Mouse (Mus musculus) embryonic facial prominence, embryonic 12.5 days (tissue): ENCODE results near the gene Olfr1034. TPM values are rescaled to one million over a fixed set of nuclear protein-coding genes. Genes with fewer than 3 reads are reported as not detected.
"Not testable (repeated sequence)": the region's sequence is repeated elsewhere in the genome, so short reads cannot be mapped to it uniquely, and the experiment has no call there.

Source experiments
- ATAC-seq: fragments of 200-750 bp; cut with Nextera tagmentation; 2 replicates; pipeline ENCODE4 v1.8.0; 2017; ENCODE audit not compliant: insufficient number of reproducible peaks, insufficient read depth, low FRiP score, low TSS enrichment
- H3K27ac ChIP-seq: fragments of 300-500 bp; sonication (generic); 2 replicates; pipeline ENCODE4 v1.5.1; 2016; ENCODE audit warnings: mild to moderate bottlenecking
- H3K27me3 ChIP-seq: fragments of 300-500 bp; sonication (generic); 2 replicates; pipeline ENCODE4 v1.6.1; 2016; ENCODE audit warnings: mild to moderate bottlenecking, moderate library complexity
- H3K36me3 ChIP-seq: fragments of 300-500 bp; sonication (generic); 2 replicates; pipeline ENCODE4 v1.6.1; 2016; ENCODE audit warnings: mild to moderate bottlenecking
- H3K4me1 ChIP-seq: fragments of 300-500 bp; sonication (generic); 2 replicates; pipeline ENCODE4 v1.6.1; 2016
- H3K4me2 ChIP-seq: fragments of 300-500 bp; sonication (generic); replicated peaks from 2 replicates; pipeline ENCODE4 v1.6.1; 2016; ENCODE audit warnings: mild to moderate bottlenecking, moderate library complexity
- H3K4me3 ChIP-seq: fragments of 300-500 bp; sonication (generic); 2 replicates; pipeline ENCODE4 v1.5.1; 2016; ENCODE audit warnings: mild to moderate bottlenecking
- H3K9ac ChIP-seq: fragments of 300-500 bp; sonication (generic); 2 replicates; pipeline ENCODE4 v1.6.1; 2016; ENCODE audit warnings: mild to moderate bottlenecking, moderate library complexity
- H3K9me3 ChIP-seq: fragments of 300-500 bp; sonication (generic); 2 replicates; pipeline ENCODE4 v1.6.1; 2016; ENCODE audit warnings: mild to moderate bottlenecking, moderate library complexity
- WGBS: fragments of 180-500 bp; shearing (Covaris S2); methylation state at CpG from one replicate; pipeline ENCODE4 v1.1.7; 2016; 5-methylcytosine and 5-hydroxymethylcytosine counted together
- polyA plus RNA-seq: library from polyadenylated mRNA; unstranded; fragments of >200 nt; fragmentation: Nextera tagmentation; extraction: Ambion mirVana; gene quantifications from 2 replicates; pipeline ENCODE4 v1.2.1, GENCODE M21; 2016

Olfr1034 gene
- polyA plus RNA-seq = not detected in 2 replicates

DNA sequence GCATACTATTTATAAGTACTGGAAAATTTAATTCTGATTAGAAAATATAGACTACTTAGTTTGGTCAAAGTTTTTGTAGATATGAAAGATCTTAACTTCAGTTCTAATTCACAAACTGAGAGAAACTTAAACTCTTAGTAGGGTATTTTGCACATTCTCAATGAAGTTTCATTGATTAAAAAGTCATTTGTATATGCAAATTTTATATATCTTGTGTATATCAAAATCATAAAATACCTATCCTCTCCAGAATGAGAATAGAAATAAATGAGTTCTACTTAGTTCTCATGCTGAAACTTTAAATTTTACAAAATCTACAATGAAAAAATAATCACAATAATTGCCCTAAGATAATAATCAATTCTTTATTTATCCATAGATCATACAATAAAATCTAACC is at the start of gene Olfr1034:
Gene Olfr1034 (plus strand): TSS at position 301 of the 400 bp plus-strand sequence.
- Histone ChIP-seq H3K9ac (no peak within 1 kb of the TSS), H3K27ac (no peak within 1 kb of the TSS), H3K4me1 (no peaks in the 10 kb centered on the region), H3K27me3 (no peaks in the 10 kb centered on the region), H3K4me3 (no peak within 1 kb of the TSS), H3K9me3 (no peaks in the 10 kb centered on the region), H3K4me2 (no peak within 1 kb of the TSS), H3K36me3 (no peaks in the 10 kb centered on the region)
- ATAC-seq = no peak

GRCm38 (mm10) chr2:86005240-86005639 is 40.4 kb upstream of the Olfr1034 start, which contains the start of gene Olfr1032:
TSS of gene Olfr1032 (plus strand) at chr2:86005540.
- WGBS = 75% methylated on average over 7 of the region's 7 CpGs
- H3K4me2 ChIP-seq = no peak within 1 kb of the TSS
- H3K4me3 ChIP-seq = no peak within 1 kb of the TSS
- H3K4me1 ChIP-seq = no peaks in the 10 kb centered on the region
- H3K9me3 ChIP-seq = no peaks in the 10 kb centered on the region
- H3K27ac ChIP-seq = no peak within 1 kb of the TSS
- no peak for ATAC-seq
- no peaks in the 10 kb centered on the region for H3K27me3 ChIP-seq
- no peaks in the 10 kb centered on the region for H3K36me3 ChIP-seq
- no peak within 1 kb of the TSS for H3K9ac ChIP-seq

DNA sequence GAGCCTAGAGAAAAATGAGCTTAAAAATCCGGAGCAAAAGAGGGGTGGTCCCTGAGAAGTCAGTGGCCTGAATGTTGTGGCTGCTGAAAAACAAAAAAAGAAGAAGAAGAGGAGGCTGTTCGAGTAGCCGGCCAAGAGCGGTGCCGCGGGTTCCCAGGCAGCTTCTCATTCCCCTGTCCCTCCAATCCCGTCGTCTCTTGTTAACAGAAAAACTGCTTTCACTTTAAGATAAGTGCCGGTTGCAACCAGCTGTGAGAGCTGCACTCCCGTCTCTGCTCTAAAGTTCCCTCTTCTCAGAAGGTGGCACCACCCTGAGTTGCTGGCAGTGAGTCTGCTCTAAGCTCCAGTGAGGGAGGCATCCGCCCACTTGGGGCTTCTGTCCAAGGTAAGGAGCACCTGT is 25.3 kb upstream of the Olfr1034 start, which contains the start of gene Olfr1033:
Gene Olfr1033 (plus strand): TSS at position 228 of the 400 bp plus-strand sequence.
- peak within 1 kb of the TSS; percentile 31 for H3K4me3 ChIP-seq
- H3K27ac ChIP-seq, ATAC-seq, H3K27me3 ChIP-seq, H3K4me1 ChIP-seq, H3K36me3 ChIP-seq, H3K9me3 ChIP-seq, H3K9ac ChIP-seq: not testable (repeated sequence)
- 3% methylated on average over 11 of the region's 11 CpGs for WGBS
- H3K4me2 ChIP-seq = peak within 1 kb of the TSS; percentile 41

- H3K9me3 ChIP-seq, H3K36me3 ChIP-seq, H3K27ac ChIP-seq, H3K4me1 ChIP-seq, H3K4me3 ChIP-seq, H3K27me3 ChIP-seq, H3K9ac ChIP-seq, H3K4me2 ChIP-seq, ATAC-seq: not testable (repeated sequence)
- WGBS = 79% methylated on average over 4 of the region's 9 CpGs
Observed at GRCm38 (mm10) chr2:86021518-86021917, 24.1 kb upstream of the Olfr1034 start.

- not testable (repeated sequence) for H3K4me3 ChIP-seq, H3K27me3 ChIP-seq, H3K4me2 ChIP-seq, ATAC-seq, H3K9me3 ChIP-seq, H3K36me3 ChIP-seq, H3K9ac ChIP-seq, H3K27ac ChIP-seq, H3K4me1 ChIP-seq
Observed at GRCm38 (mm10) chr2:86050777-86051176, 5.1 kb downstream of the Olfr1034 start.

- H3K9ac ChIP-seq, H3K27me3 ChIP-seq, H3K9me3 ChIP-seq, H3K4me3 ChIP-seq, H3K27ac ChIP-seq, ATAC-seq, H3K4me1 ChIP-seq, H3K36me3 ChIP-seq, H3K4me2 ChIP-seq: not testable (repeated sequence)
- WGBS = 94% methylated on average over 2 of the region's 2 CpGs
Observed at GRCm38 (mm10) chr2:86063766-86064165, 18.1 kb downstream of the Olfr1034 start.

- no peaks in the 10 kb centered on the region for H3K36me3 ChIP-seq
- no peak for ATAC-seq
- no peaks in the 10 kb centered on the region for H3K9me3 ChIP-seq
- H3K27me3 ChIP-seq = no peaks in the 10 kb centered on the region
- no peak overlapping the region for H3K4me2 ChIP-seq
- no peak overlapping the region for H3K4me3 ChIP-seq
- H3K9ac ChIP-seq = no peak overlapping the region
- no peaks in the 10 kb centered on the region for H3K4me1 ChIP-seq
- no peak overlapping the region for H3K27ac ChIP-seq
- WGBS = 90% methylated on average over 8 of the region's 8 CpGs
Observed at GRCm38 (mm10) chr2:86070189-86070588, 24.5 kb downstream of the Olfr1034 start.

GRCm38 (mm10) chr2:86073692-86074091 is 28.0 kb downstream of the Olfr1034 start, which contains the start of gene Olfr1036:
TSS of gene Olfr1036 (plus strand) at chr2:86073992.
- not testable (repeated sequence) for H3K27ac ChIP-seq, ATAC-seq, H3K9ac ChIP-seq, H3K36me3 ChIP-seq, H3K27me3 ChIP-seq, H3K4me2 ChIP-seq, H3K4me3 ChIP-seq, H3K4me1 ChIP-seq, H3K9me3 ChIP-seq

DNA sequence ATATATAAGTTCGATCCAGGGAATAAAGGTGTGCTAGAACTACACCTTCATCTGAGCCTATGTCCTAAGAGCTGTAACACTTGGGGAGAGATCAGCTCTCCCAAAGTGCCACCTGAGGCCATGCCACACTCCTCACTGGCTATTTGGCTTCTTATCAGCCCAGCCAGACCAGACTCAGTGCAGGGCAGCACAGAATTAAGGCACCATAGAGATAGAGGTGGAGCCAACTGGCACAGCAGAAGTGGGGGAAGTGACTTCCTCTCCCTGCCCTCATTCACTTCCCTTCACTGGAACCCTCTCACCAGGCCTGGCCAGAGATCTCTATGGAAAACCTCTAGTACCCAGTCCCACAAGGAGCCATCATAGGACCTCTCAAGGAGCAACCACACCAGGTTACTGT is 34.8 kb downstream of the Olfr1034 start:
- WGBS = 89% methylated on average over 1 of the region's 1 CpGs
- not testable (repeated sequence) for H3K4me1 ChIP-seq, H3K4me2 ChIP-seq, ATAC-seq, H3K36me3 ChIP-seq, H3K9me3 ChIP-seq, H3K27me3 ChIP-seq, H3K9ac ChIP-seq, H3K4me3 ChIP-seq, H3K27ac ChIP-seq

DNA sequence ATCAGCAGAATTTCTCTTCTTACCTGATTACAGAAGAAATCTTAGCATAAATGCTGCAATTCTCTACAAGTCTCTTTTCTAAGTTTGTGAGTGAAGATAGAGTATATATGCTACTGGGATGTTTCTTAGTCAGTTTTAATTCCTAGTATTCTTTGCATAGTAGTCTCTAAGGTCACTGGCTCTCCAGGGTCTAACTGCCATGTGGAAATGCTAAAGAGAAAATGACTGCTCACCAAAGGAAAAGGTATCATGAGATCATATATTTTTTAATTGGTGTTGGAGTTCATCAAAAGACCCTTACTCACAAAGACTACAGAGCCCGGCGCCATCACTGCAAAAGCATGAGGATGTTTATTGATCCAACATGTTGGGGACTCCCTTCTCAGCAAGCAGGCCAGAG is 41.6 kb downstream of the Olfr1034 start, which contains the start of gene Olfr1037:
Gene Olfr1037 (minus strand): TSS at position 101 of the 400 bp plus-strand sequence.
- Histone ChIP-seq H3K9ac (no peak within 1 kb of the TSS), H3K4me1 (no peaks in the 10 kb centered on the region), H3K27me3 (no peaks in the 10 kb centered on the region), H3K27ac (no peak within 1 kb of the TSS), H3K9me3 (no peaks in the 10 kb centered on the region), H3K4me3 (no peak within 1 kb of the TSS), H3K36me3 (no peaks in the 10 kb centered on the region), H3K4me2 (no peak within 1 kb of the TSS)
- WGBS = 86% methylated on average over 2 of the region's 2 CpGs
- ATAC-seq = no peak

Other genes with a start within 250 kb of the Olfr1034 start
- not detected in 2 replicates for gene Olfr1016, start 243.3 kb upstream of the Olfr1034 start, polyA plus RNA-seq
- gene Olfr1018, start 227.4 kb upstream of the Olfr1034 start, polyA plus RNA-seq = not detected in 2 replicates
- gene Olfr1019, start 200.4 kb upstream of the Olfr1034 start, polyA plus RNA-seq = not detected in 2 replicates
- not detected in 2 replicates for gene Olfr1020, start 198.8 kb upstream of the Olfr1034 start, polyA plus RNA-seq
- not detected in 2 replicates for gene Olfr1022, start 177.3 kb upstream of the Olfr1034 start, polyA plus RNA-seq
- not detected in 2 replicates for gene Olfr1023, start 160.2 kb upstream of the Olfr1034 start, polyA plus RNA-seq
- gene Olfr1024, start 140.8 kb upstream of the Olfr1034 start, polyA plus RNA-seq = not detected in 2 replicates
- gene Olfr1025-ps1, start 130.7 kb upstream of the Olfr1034 start, polyA plus RNA-seq = not detected in 2 replicates
- gene Olfr1026, start 124.3 kb upstream of the Olfr1034 start, polyA plus RNA-seq = not detected in 2 replicates
- gene Olfr1028, start 95.4 kb upstream of the Olfr1034 start, polyA plus RNA-seq = not detected in 2 replicates
- not detected in 2 replicates for gene Olfr1029, start 72.0 kb upstream of the Olfr1034 start, polyA plus RNA-seq
- gene Olfr1030, start 66.6 kb upstream of the Olfr1034 start, polyA plus RNA-seq = not detected in 2 replicates
- gene Olfr1031, start 55.6 kb upstream of the Olfr1034 start, polyA plus RNA-seq = not detected in 2 replicates
- not detected in 2 replicates for gene Olfr1032, start 40.3 kb upstream of the Olfr1034 start, polyA plus RNA-seq
- 0.78 TPM in 1 of 2 replicates, not detected in the other for gene Olfr1033, start 25.2 kb upstream of the Olfr1034 start, polyA plus RNA-seq
- gene Olfr1036, start 28.1 kb downstream of the Olfr1034 start, polyA plus RNA-seq = not detected in 2 replicates
- gene Olfr1037, start 41.5 kb downstream of the Olfr1034 start, polyA plus RNA-seq = not detected in 2 replicates
- not detected in 2 replicates for gene Olfr1039, start 90.1 kb downstream of the Olfr1034 start, polyA plus RNA-seq
- not detected in 2 replicates for gene Olfr1040, start 100.9 kb downstream of the Olfr1034 start, polyA plus RNA-seq
- gene Olfr1042, start 116.0 kb downstream of the Olfr1034 start, polyA plus RNA-seq = not detected in 2 replicates
- gene Olfr1043, start 121.7 kb downstream of the Olfr1034 start, polyA plus RNA-seq = not detected in 2 replicates
- not detected in 2 replicates for gene Olfr1044, start 132.0 kb downstream of the Olfr1034 start, polyA plus RNA-seq
- not detected in 2 replicates for gene Olfr52, start 139.8 kb downstream of the Olfr1034 start, polyA plus RNA-seq
- not detected in 2 replicates for gene Olfr1045, start 157.1 kb downstream of the Olfr1034 start, polyA plus RNA-seq
- gene Olfr1046, start 173.5 kb downstream of the Olfr1034 start, polyA plus RNA-seq = not detected in 2 replicates
- gene Olfr1047, start 185.5 kb downstream of the Olfr1034 start, polyA plus RNA-seq = not detected in 2 replicates
- gene Olfr1048, start 194.4 kb downstream of the Olfr1034 start, polyA plus RNA-seq = not detected in 2 replicates
- gene Olfr1049, start 212.5 kb downstream of the Olfr1034 start, polyA plus RNA-seq = not detected in 2 replicates
- not detected in 2 replicates for gene Olfr1051, start 233.2 kb downstream of the Olfr1034 start, polyA plus RNA-seq
- not detected in 2 replicates for gene Olfr1052, start 246.6 kb downstream of the Olfr1034 start, polyA plus RNA-seq